Mouse (Mus musculus): ENCODE data around the gene Slc8a1.

Gene Slc8a1

GRCm38 (mm10) chr17:81669062-81669815 lies 68.9 kb downstream of the Slc8a1 start:
- DNase-seq, result peak; percentile 54

DNA sequence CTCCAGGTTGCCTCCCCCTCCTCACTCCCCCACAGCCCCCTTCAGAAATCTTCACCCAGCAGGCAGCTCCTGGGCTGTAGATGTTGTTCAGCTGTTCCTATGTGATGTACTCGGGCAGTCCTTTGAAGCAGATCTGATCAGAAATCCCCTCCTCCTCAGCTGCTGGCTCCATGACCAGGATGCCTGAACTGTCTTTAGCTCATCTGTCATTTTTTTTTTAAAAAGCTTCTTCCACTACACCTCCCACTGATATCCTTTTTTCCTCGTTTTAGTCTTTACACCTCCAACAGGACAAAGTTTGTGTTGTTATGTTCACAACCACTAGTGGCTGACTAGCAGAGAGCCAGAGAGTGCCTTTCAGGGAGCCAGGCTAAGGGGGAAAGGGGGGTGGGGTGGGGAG lies 69.7 kb downstream of the Slc8a1 start:
- no peak for DNase-seq

DNA sequence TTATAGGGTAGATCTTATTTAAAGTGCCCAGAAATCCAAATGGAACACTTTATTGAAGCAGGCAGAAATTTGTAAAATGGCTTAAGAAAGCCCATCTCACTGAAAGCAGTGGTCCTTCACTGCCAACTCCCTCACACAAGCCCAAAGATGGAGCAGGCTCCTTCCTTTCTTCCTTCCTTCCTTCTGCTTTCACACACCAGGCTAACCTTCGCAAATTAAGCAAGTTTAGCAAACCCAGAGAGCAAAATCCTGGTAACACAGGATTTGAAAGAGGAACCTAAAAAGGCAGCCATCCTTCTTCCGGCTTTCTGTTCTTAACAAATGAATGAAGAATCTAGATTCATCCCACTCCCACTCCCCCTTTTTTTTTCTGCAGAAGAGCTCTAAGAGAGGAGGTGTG lies 70.2 kb downstream of the Slc8a1 start:
- DNase-seq, result no peak

DNA sequence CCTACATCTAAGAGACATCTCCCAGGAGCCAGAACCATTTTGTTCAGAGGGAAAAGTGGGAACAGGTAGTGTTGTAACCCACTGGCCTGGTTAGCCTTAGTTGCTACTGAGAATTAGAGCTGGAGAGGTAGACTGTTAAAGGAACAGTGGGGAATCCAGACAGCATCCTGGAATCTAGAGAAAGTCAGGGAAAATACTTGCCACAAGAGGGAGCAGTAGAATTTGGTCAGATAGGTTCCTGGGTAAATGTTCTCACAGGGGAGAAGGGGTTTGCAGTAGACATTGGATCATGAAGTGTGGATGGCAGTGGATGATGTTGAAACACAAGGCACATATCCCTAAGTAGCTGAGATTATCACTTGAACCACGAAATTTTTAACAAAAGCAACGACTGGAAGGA lies 71.6 kb downstream of the Slc8a1 start:
- peak; percentile 49 for DNase-seq

DNA sequence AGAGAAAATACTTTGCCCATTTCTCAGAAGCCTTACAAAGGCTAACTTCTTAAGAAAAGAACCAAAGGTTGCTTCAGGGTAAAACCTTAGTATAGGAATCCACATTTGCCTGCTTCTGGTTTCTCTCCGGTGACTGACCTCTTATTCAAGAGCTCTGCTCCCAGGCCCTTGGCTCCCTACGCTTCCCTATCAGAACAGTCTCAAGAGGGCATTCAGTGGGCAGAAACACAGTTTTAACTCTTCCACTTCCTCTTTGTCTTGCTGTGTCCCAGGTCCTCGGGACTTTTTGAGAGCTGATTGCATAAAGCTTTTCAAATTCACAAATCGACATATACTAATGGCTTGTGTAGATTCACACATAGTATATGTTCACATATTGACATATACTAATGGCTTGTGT lies 73.3 kb downstream of the Slc8a1 start:
- no peak for DNase-seq

DNA sequence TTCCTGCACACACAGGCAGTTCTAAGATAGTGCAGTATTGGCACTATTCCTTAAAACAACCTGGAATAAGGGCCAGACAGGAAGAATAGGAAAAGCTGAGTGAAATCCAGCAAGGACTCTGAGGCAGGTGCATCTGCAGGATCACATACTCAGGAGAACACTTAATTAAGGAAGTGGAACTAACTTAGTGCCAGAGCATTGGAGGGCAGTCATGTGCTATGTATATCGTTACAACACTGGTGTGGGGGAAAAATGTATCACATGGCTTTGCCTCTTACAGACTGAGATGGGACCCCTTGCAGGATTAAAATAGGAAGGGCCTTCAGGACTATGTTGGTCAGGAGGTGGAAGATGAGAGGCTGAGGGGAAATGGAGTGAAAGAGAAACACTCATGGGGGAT lies 80.3 kb downstream of the Slc8a1 start:
- DNase-seq, result no peak

DNA sequence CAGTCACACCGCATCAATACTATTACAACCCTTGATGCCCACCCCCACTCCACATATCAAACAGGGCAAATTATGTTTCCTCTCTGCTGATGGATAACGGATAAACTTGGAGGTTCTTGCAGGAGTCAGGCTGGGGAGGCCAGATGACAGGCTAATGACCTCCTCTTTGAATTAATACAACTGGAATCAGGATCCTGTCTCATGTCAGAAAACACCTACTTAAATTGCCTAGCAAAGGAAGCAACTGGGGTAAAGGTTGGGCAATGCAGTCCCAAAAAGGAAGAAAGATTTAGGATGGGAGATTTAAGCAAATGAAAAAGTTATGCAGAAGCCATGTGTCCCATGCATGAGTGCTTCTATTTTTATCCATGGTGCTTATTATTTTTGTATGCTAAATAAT lies 83.6 kb downstream of the Slc8a1 start:
- no peak for DNase-seq

- no peak for DNase-seq
These were observed 85.2 kb downstream of the Slc8a1 start for GRCm38 (mm10) chr17:81652958-81653357.

GRCm38 (mm10) chr17:81636822-81637221 lies 101.4 kb downstream of the Slc8a1 start:
- no peak for DNase-seq

DNA sequence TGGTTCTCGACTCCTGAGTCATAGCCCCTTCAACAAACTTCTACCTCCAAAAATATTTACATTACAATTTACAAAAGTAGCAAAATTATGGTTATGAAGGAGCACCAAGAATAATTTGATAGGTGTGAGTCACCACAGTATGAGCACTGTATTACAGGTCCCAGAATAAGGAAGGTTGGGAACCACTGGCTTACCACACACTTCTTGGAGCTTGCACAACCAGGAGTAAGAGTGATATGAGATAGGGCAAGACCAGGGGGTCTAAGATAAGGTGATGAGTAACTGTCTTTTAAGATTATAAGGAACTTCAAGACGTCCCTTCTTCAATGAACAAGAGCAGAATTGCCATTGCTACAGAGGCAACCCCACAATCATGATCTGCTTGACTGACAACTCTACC lies 107.7 kb downstream of the Slc8a1 start:
- DNase-seq, result no peak

- DNase-seq, result peak; percentile 53
These were observed 117.0 kb downstream of the Slc8a1 start for GRCm38 (mm10) chr17:81621188-81621644.

- DNase-seq, result peak; percentile 26
These were observed 119.7 kb downstream of the Slc8a1 start for GRCm38 (mm10) chr17:81618461-81618860.

DNA sequence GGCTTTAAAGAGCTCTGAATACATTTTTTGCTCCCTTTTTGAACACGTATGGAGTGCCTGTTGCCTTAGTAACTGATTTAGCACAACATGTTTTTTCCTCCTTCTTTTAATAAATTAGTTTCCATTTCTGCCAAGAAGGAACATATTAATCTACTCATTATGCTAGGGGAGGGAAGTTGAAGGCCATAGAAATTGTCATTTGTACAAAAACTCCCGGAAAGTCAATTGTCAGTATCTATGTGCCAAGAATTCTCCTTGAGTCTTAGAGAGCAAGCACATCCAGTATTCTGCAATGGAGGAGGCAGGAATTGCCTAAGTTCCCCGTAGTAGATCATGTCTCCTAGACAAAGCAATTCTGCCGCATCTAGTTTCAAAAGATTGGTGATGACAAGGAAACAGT lies 121.9 kb downstream of the Slc8a1 start:
- DNase-seq, result no peak

DNA sequence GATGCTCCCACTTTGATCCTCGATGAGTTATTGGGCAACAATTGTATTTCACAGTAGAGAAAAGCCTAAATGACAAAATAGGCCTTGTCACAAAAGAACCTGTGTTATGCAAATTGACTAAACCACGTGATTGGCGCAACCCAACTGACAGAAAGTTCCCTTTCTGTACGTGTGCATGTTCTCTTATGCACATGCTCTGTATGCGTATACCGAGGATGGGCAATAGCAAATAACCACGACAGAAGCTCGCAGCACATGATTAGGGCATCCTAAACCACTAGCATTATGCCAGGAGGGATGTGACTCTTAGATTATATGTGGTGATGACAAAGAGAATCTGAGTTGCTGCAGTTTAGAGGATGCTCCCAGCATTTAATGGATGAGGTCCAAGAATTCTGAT lies 122.8 kb downstream of the Slc8a1 start:
- no peak for DNase-seq

- no peak for DNase-seq
These were observed 130.7 kb downstream of the Slc8a1 start for GRCm38 (mm10) chr17:81607515-81607914.

- no peak for DNase-seq
These were observed 132.1 kb downstream of the Slc8a1 start for GRCm38 (mm10) chr17:81606084-81606483.

DNA sequence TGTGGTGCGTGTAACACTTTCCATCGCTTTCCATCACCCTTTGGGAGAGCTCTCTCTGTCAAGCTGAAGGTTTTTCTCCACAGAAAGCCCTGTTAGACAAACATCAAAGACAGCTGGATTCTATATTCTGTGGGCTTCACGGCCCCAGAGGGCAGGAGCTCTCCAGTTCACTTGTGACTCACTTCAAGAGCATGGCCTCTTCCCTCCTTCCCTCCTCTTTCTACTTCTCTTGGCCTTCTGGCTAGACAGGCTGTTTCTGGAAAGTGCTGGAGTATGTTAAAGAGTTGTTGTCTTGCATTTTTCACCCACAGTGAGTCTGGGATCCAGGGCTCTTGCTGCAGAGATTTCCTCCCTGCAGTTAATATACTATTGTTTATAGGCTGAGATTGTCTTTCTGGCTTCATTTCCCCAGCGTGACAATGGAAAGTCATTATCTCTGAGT lies 132.9 kb downstream of the Slc8a1 start:
- DNase-seq, result no peak

- no peak for DNase-seq
These were observed 139.1 kb downstream of the Slc8a1 start for GRCm38 (mm10) chr17:81599072-81599471.

DNA sequence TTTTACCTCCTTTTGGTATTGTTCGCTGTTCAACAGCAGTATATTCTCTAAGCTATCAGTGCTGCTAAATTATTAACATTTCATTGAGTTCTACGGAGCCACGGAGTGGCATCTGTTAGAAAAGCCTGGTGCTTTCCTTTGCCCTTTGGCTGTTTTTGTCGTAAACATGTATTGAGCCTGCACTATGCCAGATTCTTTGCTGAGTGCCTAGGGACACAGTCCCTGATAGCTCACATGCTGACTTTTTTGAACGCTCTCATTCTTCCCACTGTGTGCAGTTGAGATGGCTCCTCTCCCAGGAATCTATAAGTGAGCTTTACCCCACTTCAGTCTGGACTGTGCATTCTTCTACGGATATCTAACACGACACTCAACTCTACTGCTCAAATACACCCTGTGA lies 148.4 kb downstream of the Slc8a1 start:
- no peak for DNase-seq

- peak; percentile 33 for DNase-seq
These were observed 151.4 kb downstream of the Slc8a1 start for GRCm38 (mm10) chr17:81586759-81587158.

- no peak for DNase-seq
These were observed 158.3 kb downstream of the Slc8a1 start for GRCm38 (mm10) chr17:81579728-81580425.

DNA sequence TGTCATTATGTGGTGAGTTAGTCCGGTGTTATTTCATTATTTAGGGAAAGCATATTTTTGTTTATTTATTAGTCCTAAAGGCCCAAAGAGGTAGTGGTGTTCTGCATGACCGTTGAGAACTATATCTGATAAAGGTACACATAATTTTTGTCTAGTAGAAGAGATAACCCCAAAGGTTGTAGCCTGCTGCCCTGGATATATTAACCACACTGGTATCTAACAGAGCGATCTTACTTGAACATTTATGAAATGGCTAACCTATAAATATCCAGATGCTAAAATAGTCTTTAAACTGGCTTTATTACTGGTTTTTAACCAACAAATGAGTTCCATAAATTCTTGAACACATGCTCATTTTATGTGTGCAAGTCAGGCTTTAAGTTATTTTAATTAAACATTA lies 161.3 kb downstream of the Slc8a1 start:
- DNase-seq, result no peak

- no peak for DNase-seq
These were observed 172.4 kb downstream of the Slc8a1 start for GRCm38 (mm10) chr17:81565634-81566372.
